Mouse (Mus musculus) limb, embryonic 13.5 days (tissue): Measurements from ENCODE around the gene Hmgcs1. TPM values are rescaled to one million over a fixed set of nuclear protein-coding genes. Genes with fewer than 3 reads are reported as not detected.
"Not testable (repeated sequence)": the region's sequence is repeated elsewhere in the genome, so short reads cannot be mapped to it uniquely, and the experiment has no call there.

Experiments
- ATAC-seq: fragments of 200-750 bp; cut with Nextera tagmentation; 2 replicates; pipeline ENCODE4 v1.8.0; 2017; ENCODE audit warnings: low read depth, moderate number of reproducible peaks, moderate TSS enrichment; ENCODE audit not compliant: low FRiP score
- H3K27ac ChIP-seq: fragments of 300-500 bp; sonication (generic); 2 replicates; pipeline ENCODE4 v1.5.1; 2015; ENCODE audit warnings: inconsistent platforms, mild to moderate bottlenecking, moderate library complexity
- H3K27me3 ChIP-seq: fragments of 300-500 bp; sonication (generic); 2 replicates; pipeline ENCODE4 v1.6.1; 2015; ENCODE audit warnings: mild to moderate bottlenecking, inconsistent platforms
- H3K36me3 ChIP-seq: fragments of 300-500 bp; sonication (generic); 2 replicates; pipeline ENCODE4 v1.6.1; 2015; ENCODE audit warnings: inconsistent platforms, mild to moderate bottlenecking, moderate library complexity
- H3K4me1 ChIP-seq: fragments of 300-500 bp; sonication (generic); 2 replicates; pipeline ENCODE4 v1.6.1; 2015; ENCODE audit warnings: inconsistent platforms
- H3K4me2 ChIP-seq: fragments of 300-500 bp; sonication (generic); replicated peaks from 2 replicates; pipeline ENCODE4 v1.6.1; 2015; ENCODE audit warnings: inconsistent platforms, mild to moderate bottlenecking, moderate library complexity
- H3K4me3 ChIP-seq: fragments of 300-500 bp; sonication (generic); 2 replicates; pipeline ENCODE4 v1.5.1; 2015; ENCODE audit warnings: moderate library complexity, mild to moderate bottlenecking, inconsistent platforms
- H3K9ac ChIP-seq: fragments of 300-500 bp; sonication (generic); 2 replicates; pipeline ENCODE4 v1.6.1; 2015; ENCODE audit warnings: mild to moderate bottlenecking, inconsistent platforms
- H3K9me3 ChIP-seq: fragments of 300-500 bp; sonication (generic); 2 replicates; pipeline ENCODE4 v1.6.1; 2016; ENCODE audit warnings: inconsistent platforms
- WGBS: fragments of 180-500 bp; shearing (Covaris S2); methylation state at CpG from one replicate; pipeline ENCODE4 v1.1.7; 2015; 5-methylcytosine and 5-hydroxymethylcytosine counted together
- polyA plus RNA-seq: library from polyadenylated mRNA; unstranded; fragments of >200 nt; fragmentation: Nextera tagmentation; extraction: Ambion mirVana; gene quantifications from 2 replicates; pipeline ENCODE4 v1.2.1, GENCODE M21; 2015

Gene Hmgcs1
- 146 and 148 TPM in 2 replicates for polyA plus RNA-seq

DNA sequence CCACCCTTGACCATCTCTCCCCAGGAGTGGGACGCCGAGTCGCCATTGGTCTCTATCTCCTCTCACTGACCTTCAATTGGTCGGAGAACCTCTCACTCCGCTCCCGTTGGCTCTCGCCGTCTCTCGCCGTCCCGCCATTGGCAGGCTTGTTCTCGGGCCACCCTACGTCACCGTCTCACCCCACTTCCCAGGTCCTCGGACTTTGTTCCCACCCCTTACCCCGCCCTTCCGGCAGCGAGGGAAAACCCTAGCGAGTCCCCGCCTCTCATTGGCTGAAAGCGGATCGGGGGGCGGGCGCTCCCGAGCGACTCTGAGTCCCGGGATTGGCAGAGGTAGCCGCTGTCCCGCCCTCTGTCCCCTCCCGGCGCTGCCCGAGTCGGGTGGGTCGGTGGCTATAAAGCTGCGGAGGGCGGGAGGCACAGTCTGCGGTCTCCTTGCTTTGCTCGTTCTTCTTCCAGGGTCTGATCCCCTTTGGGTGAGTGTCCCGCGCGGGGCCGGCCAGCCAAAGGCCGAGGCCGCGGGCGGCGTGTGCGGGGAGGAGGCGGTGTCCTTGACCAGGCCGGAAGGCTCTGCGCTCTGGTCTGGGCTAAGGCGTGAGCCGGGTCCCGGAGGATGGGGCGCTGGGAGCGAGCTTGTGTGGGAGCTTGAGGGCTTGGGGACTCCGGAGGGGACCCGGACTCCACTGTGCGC is at the start of gene Hmgcs1:
Gene Hmgcs1, plus strand, starts transcription at position 341 of the 690 bp plus-strand sequence.
- peak; percentile 99 for ATAC-seq
- WGBS, result under 1% methylated on average over 58 of the region's 59 CpGs
- H3K4me1 ChIP-seq, result peaks cover 40% of the 10 kb centered on the region

DNA sequence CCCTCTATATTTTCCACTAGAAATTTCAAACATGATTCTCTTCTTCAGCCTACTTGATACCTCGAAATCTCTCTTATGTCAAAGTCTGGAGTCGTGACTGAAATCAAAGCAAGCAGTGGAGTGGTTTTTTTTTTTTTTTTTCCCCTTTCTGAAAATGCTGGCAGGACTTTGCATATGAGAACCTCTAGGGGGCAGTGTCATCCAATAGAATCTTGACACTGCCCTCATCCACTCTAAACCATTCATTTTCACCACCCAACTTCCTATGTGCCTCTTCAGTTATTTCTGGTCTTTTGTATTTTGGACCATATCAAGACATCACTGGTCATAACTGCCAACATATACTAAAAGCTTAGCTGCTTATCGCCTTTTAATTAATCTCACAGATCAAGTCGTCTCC is 49.7 kb upstream of the Hmgcs1 start:
- no peak overlapping the region for H3K27ac ChIP-seq
- ATAC-seq, result no peak; the same call in 1 of the 2 replicates
- no peaks in the 10 kb centered on the region for H3K9me3 ChIP-seq

More for the DNA sequence above, at the start of gene Hmgcs1:
- H3K9ac ChIP-seq, result peak within 1 kb of the TSS; percentile 95
- H3K4me3 ChIP-seq, result peak within 1 kb of the TSS; percentile 97
- no peaks in the 10 kb centered on the region for H3K9me3 ChIP-seq
- no peaks in the 10 kb centered on the region for H3K27me3 ChIP-seq
- H3K36me3 ChIP-seq, result 0 out of 2 replicates have a peak, but pooled peaks cover 5% of the 10 kb centered on the region
- peak within 1 kb of the TSS; percentile 90 for H3K4me2 ChIP-seq
- H3K27ac ChIP-seq, result peak within 1 kb of the TSS; percentile 98

DNA sequence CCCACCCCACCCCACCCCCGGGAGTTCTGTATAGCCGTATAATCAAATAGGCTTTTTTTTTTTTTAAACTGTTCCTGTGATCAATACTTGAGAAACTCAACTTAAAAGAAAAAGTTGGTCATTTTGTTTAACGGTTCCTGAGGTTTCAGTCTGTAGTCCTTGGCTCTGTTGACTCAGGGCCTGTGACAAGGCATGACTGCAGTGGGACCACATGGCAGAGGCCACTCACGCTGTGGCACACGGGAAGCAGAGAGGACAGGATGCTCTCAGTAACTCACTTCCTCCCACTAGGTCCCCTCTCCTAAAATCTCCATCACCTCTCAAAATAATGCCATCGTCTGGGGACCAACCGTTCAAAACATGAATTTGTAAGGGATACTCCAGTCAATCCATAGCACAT is 49.0 kb upstream of the Hmgcs1 start:
- no peak overlapping the region for H3K4me2 ChIP-seq
- no peak for ATAC-seq
- no peaks in the 10 kb centered on the region for H3K4me1 ChIP-seq
- no peaks in the 10 kb centered on the region for H3K9me3 ChIP-seq
- H3K27ac ChIP-seq, result no peak overlapping the region
- H3K36me3 ChIP-seq, result no peaks in the 10 kb centered on the region
- no peak overlapping the region for H3K4me3 ChIP-seq
- no peak overlapping the region for H3K9ac ChIP-seq
- 73% methylated on average over 7 of the region's 7 CpGs for WGBS
- no peaks in the 10 kb centered on the region for H3K27me3 ChIP-seq

More for the DNA sequence above, 49.7 kb upstream of the Hmgcs1 start:
- H3K4me2 ChIP-seq, result no peak overlapping the region
- no peaks in the 10 kb centered on the region for H3K36me3 ChIP-seq
- no peaks in the 10 kb centered on the region for H3K27me3 ChIP-seq
- 33% methylated on average over 4 of the region's 4 CpGs for WGBS
- H3K4me1 ChIP-seq, result no peaks in the 10 kb centered on the region
- no peak overlapping the region for H3K9ac ChIP-seq
- H3K4me3 ChIP-seq, result no peak overlapping the region

DNA sequence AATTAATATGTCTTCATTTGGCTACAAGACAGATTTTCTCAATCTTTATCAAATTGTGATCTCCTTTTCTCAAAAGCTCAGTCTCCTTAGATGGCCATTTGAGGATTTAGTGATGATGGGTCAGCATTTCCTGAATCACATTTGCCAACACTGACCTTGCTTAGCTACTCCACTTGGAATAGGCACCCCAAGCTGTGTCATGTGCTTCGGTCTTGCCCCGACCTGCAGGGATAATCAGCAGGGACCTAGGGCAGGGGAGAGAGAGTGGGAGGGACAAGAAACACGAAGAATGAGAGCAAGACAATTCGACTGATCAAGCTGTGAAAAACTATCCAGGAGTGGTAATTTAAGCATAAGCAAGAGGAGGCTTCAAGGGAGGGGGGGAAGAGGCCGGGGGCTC is 45.4 kb upstream of the Hmgcs1 start:
- no peak overlapping the region for H3K27ac ChIP-seq
- no peaks in the 10 kb centered on the region for H3K4me1 ChIP-seq
- H3K9ac ChIP-seq, result no peak overlapping the region
- no peak overlapping the region for H3K4me3 ChIP-seq
- no peak overlapping the region for H3K4me2 ChIP-seq
- ATAC-seq, result no peak
- 63% methylated on average over 5 of the region's 5 CpGs for WGBS
- no peaks in the 10 kb centered on the region for H3K9me3 ChIP-seq
- H3K36me3 ChIP-seq, result no peaks in the 10 kb centered on the region
- no peaks in the 10 kb centered on the region for H3K27me3 ChIP-seq

DNA sequence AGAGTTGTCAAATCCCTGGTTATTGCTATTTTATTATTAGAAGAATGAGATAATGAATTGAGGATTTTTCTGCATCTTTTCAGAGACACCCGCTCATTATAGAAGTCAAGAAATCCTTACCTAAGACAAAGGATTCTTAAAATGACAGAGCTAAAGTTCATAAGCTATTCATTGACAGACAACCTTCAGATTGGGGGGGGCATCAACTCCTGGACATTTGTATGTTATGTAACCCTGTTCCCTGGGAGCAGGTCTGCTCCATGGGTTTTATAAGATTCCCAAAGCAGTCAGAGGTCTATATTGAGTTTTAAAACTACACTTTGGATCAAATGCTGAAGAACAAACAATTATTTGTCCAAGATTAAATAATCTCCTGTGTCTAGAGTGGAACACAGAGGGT is 43.7 kb upstream of the Hmgcs1 start:
- 97% methylated on average over 1 of the region's 1 CpGs for WGBS
- no peaks in the 10 kb centered on the region for H3K4me1 ChIP-seq
- H3K4me2 ChIP-seq, result no peak overlapping the region
- ATAC-seq, result no peak
- no peaks in the 10 kb centered on the region for H3K9me3 ChIP-seq
- no peaks in the 10 kb centered on the region for H3K27me3 ChIP-seq
- no peak overlapping the region for H3K9ac ChIP-seq
- no peak overlapping the region for H3K4me3 ChIP-seq
- H3K27ac ChIP-seq, result no peak overlapping the region
- H3K36me3 ChIP-seq, result no peaks in the 10 kb centered on the region

DNA sequence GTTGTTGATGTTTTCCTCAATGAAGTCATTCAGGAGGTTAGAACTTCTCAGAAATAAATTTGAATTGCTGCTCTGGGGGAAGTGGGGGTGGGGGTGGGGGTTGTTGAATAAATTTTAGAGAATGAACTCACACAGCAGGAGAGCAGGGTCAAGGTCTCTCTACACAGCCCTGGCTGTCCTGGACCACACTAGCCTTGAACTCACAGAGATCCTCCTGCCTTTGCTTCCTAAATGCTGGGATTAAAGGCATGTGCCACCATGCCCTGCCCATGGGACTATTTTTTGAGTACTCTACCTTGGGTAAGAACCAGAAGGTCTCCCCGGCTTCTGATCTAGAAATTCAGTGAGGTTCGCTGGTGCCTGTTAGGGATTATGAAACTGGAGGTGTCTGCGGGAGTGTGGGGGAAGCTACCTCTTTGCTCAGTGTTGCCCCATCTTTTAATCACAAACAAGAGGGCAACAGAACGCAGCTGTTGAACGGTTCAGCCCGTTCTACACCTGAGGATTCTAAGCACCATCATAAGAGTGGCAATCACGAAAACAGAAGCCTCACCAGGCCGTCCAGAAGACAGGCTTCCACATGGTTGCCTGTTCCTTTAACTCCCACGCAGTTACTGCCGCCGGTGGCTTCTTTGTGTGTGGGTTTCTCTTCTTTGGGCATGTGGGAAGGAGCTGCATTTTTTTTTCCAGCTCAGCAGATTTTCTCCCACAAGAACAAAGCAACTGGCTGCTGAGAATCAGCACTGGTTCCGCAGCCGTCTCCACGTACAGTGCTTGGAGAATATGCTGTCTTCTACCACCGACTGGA is 41.1 kb upstream of the Hmgcs1 start:
- Histone ChIP-seq H3K27me3 (no peaks in the 10 kb centered on the region), H3K4me1 (no peaks in the 10 kb centered on the region), H3K4me3 (no peak overlapping the region), H3K27ac (no peak overlapping the region), H3K9ac (no peak overlapping the region), H3K9me3 (no peaks in the 10 kb centered on the region), H3K36me3 (no peaks in the 10 kb centered on the region), H3K4me2 (no peak overlapping the region)
- ATAC-seq, result no peak
- WGBS, result 67% methylated on average over 15 of the region's 15 CpGs

DNA sequence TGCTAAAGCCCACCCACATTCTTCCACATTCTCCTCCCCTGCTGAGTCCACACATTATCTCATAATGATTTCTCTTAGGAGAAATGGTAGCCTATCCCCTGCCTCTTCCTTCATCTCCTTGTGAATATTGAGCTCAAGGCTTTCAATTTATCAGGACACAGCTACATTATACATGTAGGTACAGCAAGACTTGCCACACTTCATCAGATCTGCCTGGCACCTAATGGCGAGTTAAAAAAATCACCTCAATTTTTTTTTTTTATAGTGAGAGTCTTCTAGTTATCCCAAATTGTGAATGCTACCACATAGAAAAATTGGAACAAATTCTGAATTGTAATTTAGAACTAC is 40.5 kb upstream of the Hmgcs1 start:
- Histone ChIP-seq H3K4me2 (no peak overlapping the region), H3K9ac (no peak overlapping the region), H3K9me3 (no peaks in the 10 kb centered on the region), H3K27ac (no peak overlapping the region), H3K27me3 (no peaks in the 10 kb centered on the region), H3K36me3 (no peaks in the 10 kb centered on the region), H3K4me3 (no peak overlapping the region), H3K4me1 (no peaks in the 10 kb centered on the region)
- ATAC-seq, result no peak
- WGBS, result 88% methylated on average over 1 of the region's 1 CpGs

DNA sequence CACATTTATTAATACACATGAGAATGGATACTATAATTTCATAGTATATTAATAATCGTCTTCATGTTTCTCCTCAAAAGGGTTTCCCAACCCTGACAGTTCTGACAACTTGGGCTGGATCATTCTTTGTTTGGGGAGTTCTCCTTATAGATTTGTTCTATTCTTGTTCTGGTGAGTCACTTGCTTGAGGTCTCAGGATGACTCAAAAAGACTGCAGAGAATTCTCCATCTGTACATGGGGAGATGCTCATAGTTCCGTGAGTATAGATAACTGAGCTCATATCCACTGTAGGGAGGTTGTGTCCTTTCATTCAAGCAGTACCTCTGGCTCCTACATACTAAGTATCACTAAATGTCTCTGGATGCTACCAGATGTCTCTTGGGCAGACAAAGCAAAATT is 35.4 kb upstream of the Hmgcs1 start:
- Histone ChIP-seq H3K4me2 (no peak overlapping the region), H3K27me3 (no peaks in the 10 kb centered on the region), H3K4me1 (no peaks in the 10 kb centered on the region), H3K9ac (no peak overlapping the region), H3K4me3 (no peak overlapping the region), H3K9me3 (no peaks in the 10 kb centered on the region), H3K27ac (no peak overlapping the region), H3K36me3 (no peaks in the 10 kb centered on the region)
- WGBS, result 91% methylated on average over 2 of the region's 2 CpGs
- no peak for ATAC-seq

DNA sequence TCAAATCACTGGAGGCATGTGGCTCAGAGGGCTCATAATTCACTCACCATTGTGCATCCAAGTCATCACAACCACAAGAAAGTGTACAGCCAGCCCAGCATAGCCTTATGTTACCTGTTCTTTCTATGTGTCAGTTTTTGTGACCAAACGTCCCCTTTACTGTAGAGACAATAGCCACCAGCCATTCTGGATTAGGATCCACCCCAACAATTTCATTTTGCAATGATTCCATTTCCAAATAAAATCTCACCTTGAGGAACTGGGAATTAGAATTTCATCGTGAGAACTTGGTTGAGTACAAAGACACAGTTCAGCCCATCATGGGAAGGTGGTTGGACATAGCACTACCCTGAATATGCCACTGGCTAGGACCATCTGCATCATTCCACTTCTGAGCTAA is 33.9 kb upstream of the Hmgcs1 start:
- Histone ChIP-seq H3K27me3 (no peaks in the 10 kb centered on the region), H3K9ac (no peak overlapping the region), H3K4me1 (no peaks in the 10 kb centered on the region), H3K4me2 (no peak overlapping the region), H3K4me3 (no peak overlapping the region), H3K9me3 (no peaks in the 10 kb centered on the region), H3K27ac (no peak overlapping the region), H3K36me3 (no peaks in the 10 kb centered on the region)
- WGBS, result 74% methylated on average over 2 of the region's 2 CpGs
- no peak for ATAC-seq

DNA sequence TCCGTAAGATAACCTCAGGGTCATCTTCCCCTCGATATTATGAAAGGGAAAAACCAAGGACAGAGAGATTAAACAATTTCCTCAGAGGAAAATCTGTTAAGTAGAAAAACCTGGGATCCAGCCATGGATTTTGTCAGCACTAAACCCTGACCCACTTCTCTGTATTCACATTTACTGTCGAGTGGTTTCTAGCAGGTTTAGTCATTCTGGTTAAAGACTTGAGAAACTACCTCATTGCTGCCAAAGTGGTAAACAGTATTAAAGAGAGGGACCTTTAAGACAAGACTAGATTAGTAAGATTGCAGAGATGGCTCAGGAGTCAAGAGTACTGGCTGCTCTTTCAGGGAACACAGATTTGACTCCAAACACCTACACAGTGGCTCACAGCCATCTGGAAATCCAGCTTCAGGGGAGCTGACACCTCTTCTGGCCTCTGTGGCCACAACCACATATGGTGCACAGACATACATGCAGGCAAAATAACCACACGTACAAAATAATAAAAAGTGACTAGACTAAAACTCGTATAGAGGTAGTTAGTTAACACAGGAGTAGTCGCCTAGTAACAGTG is 33.2 kb upstream of the Hmgcs1 start:
- no peaks in the 10 kb centered on the region for H3K9me3 ChIP-seq
- H3K27ac ChIP-seq, result no peak overlapping the region
- no peak for ATAC-seq
- 53% methylated on average over 6 of the region's 6 CpGs for WGBS
- H3K4me3 ChIP-seq, result no peak overlapping the region
- H3K4me2 ChIP-seq, result no peak overlapping the region
- H3K9ac ChIP-seq, result no peak overlapping the region
- H3K4me1 ChIP-seq, result no peaks in the 10 kb centered on the region
- no peaks in the 10 kb centered on the region for H3K36me3 ChIP-seq
- H3K27me3 ChIP-seq, result no peaks in the 10 kb centered on the region

DNA sequence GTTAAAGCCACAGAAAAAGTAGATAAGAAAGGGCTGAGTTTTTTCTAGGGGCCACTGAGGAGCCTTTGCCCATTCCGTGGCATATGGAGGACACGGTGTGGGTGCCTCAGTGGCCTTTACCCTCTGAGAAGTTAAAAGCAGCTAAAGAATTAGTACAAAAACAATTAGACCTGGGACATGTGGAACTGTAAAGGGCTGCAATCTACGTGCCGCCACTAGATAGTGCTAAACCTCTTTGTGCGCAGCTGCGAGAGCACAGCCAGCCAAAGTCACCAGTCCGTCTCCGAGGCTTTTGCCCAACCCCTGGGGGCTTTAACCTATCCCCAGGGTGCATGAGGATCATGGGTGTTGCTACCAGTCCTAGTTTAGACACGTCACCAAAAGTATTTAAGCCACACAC is 28.8 kb upstream of the Hmgcs1 start:
- not testable (repeated sequence) for H3K4me1 ChIP-seq, H3K4me2 ChIP-seq, H3K36me3 ChIP-seq, ATAC-seq, H3K4me3 ChIP-seq, H3K9me3 ChIP-seq, H3K9ac ChIP-seq, H3K27ac ChIP-seq, H3K27me3 ChIP-seq
- WGBS, result 59% methylated on average over 7 of the region's 9 CpGs

DNA sequence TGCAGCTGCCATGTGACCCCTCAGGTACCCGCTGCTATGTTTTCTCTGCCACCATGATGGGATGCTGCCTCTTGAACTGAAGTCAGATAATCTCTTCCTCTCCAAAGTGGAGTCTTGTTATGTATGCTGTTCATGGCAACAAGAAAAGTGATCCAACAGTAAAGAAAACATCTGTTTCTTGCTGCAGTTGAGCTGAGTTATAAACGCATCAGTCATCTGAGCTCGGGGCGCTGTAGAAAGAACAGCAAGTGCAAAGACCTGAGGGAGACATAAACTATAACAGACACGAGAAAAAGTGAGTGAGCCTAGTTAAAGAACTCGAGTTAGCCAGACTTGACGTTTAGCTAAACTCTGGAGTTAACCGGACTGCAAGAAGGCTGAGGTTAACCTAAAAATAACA is 11.4 kb upstream of the Hmgcs1 start:
- Histone ChIP-seq H3K27me3 (no peaks in the 10 kb centered on the region), H3K4me1 (0 out of 2 replicates have a peak, but pooled peaks cover 12% of the 10 kb centered on the region), H3K4me3 (no peak overlapping the region), H3K9me3 (no peaks in the 10 kb centered on the region), H3K27ac (peak overlapping the region; percentile 55; the same call in 1 of the 2 replicates), H3K36me3 (no peaks in the 10 kb centered on the region), H3K4me2 (no peak overlapping the region), H3K9ac (no peak overlapping the region)
- peak; percentile 73 for ATAC-seq
- WGBS, result 28% methylated on average over 8 of the region's 8 CpGs
